Comparison of ENCODE assay signal across 15 mouse cellular contexts in genomic region chr16:96157171-96157570, GRCm38 (mm10). TPM values are rescaled to one million over a fixed set of nuclear protein-coding genes. Genes with fewer than 3 reads are reported as not detected.
DNase-seq lines count a peak whose midpoint lies in the region; ATAC-seq and TF ChIP-seq lines count a peak whose summit lies in the region.
"Had no signal": no experiment of that assay in that cellular context is flagged by ENCODE, and none has a peak within 500 bp of the region (broad histone marks: within the 10 kb centered on the region; RNA-seq: fewer than 3 reads in every experiment).

No protein-coding gene starts in this region.

- H3K9ac ChIP-seq in midbrain, embryonic 14.5 days (replicated peaks; ENCODE audit: low read length), result no peak overlapping the region
- H3K9ac ChIP-seq: lung, embryonic 15.5 days had no signal

- no peak for TF ChIP-seq CTCF in gastrocnemius, adult 2 months (IDR thresholded peaks at IDR 0.05)
- TF ChIP-seq CTCF in cortical plate, adult 2 months (IDR thresholded peaks at IDR 0.05; ENCODE audit: extremely low read depth, insufficient read depth, low read length), result no peak
- TF ChIP-seq CTCF in olfactory bulb, adult 2 months (IDR thresholded peaks at IDR 0.05; ENCODE audit: insufficient read depth, low read depth, low read length), result no peak

- H3K36me3 ChIP-seq in midbrain, embryonic 14.5 days (ENCODE audit: control insufficient read depth, insufficient read depth, low read length), result peaks cover 38% of the 10 kb centered on the region

- H3K4me2 ChIP-seq in midbrain, embryonic 14.5 days (ENCODE audit: low read length), result no peak overlapping the region
- H3K4me2 ChIP-seq: lung, embryonic 15.5 days had no signal

- no peak for ATAC-seq in midbrain, embryonic 14.5 days (ENCODE audit: low FRiP score, low TSS enrichment)
- ATAC-seq: hindbrain, embryonic 16.5 days had no signal

- peak overlapping the region; percentile 46; the same call in 1 of the 2 replicates for H3K27ac ChIP-seq in gastrocnemius, adult 2 months
- no peak overlapping the region for H3K27ac ChIP-seq in cortical plate, adult 2 months (ENCODE audit: insufficient read depth, low read length)
- H3K27ac ChIP-seq in olfactory bulb, adult 2 months (ENCODE audit: insufficient read depth, low read depth, low read length), result peak overlapping the region; percentile 77
- no peak overlapping the region for H3K27ac ChIP-seq in midbrain, embryonic 14.5 days (replicated peaks; ENCODE audit: low read depth, low read length)
- H3K27ac ChIP-seq: lung, embryonic 15.5 days had no signal

- H3K27me3 ChIP-seq in midbrain, embryonic 14.5 days (ENCODE audit: control insufficient read depth, insufficient read depth, low read length), result no peaks in the 10 kb centered on the region
- H3K27me3 ChIP-seq: lung, embryonic 15.5 days had no signal

- 38% methylated on average over 11 of the region's 11 CpGs for WGBS in olfactory bulb, adult 2 months
- WGBS in midbrain, embryonic 14.5 days, result 92% methylated on average over 11 of the region's 11 CpGs

- intact Hi-C loops in gastrocnemius, adult 2 months (cut with DNase I), result loop anchor here (5.0 kb wide), 1 partner anchor 35 kb away; the partner anchor contains the start of gene Lca5l

- H3K4me3 ChIP-seq in gastrocnemius, adult 2 months, result no peak overlapping the region
- no peak overlapping the region for H3K4me3 ChIP-seq in cortical plate, adult 2 months (ENCODE audit: insufficient read depth, low read length)
- no peak overlapping the region for H3K4me3 ChIP-seq in olfactory bulb, adult 2 months (ENCODE audit: insufficient read depth, low read depth, low read length)
- no peak overlapping the region for H3K4me3 ChIP-seq in midbrain, embryonic 14.5 days (replicated peaks; ENCODE audit: low read depth, low read length)
- H3K4me3 ChIP-seq: lung, embryonic 15.5 days had no signal

- peak; percentile 51 for DNase-seq in gastrocnemius, adult 2 months
- no peak for DNase-seq in gastrocnemius, postnatal 4 days (ENCODE audit: low spot score in 2 of 2)
- peak; percentile 89 for DNase-seq in layer of hippocampus, adult 9-11 months
- no peak for DNase-seq in midbrain, embryonic 14.5 days
- DNase-seq in lung, postnatal 4 days, result no peak
- DNase-seq in heart, adult 9 months (ENCODE audit: low spot score in 2 of 2), result no peak
- DNase-seq: gastrocnemius, postnatal 36 days; kidney, adult 18-20 months; kidney, postnatal 4 days; spleen, adult 18-20 months had no signal

- peaks cover 5% of the 10 kb centered on the region for H3K4me1 ChIP-seq in cortical plate, adult 2 months (ENCODE audit: control insufficient read depth, insufficient read depth, low read length)
- peaks cover 37% of the 10 kb centered on the region for H3K4me1 ChIP-seq in olfactory bulb, adult 2 months (ENCODE audit: control insufficient read depth, insufficient read depth, low read length)
- H3K4me1 ChIP-seq in midbrain, embryonic 14.5 days (ENCODE audit: control insufficient read depth, insufficient read depth, low read length), result peaks cover 8% of the 10 kb centered on the region; the same call in 1 of the 2 replicates

- no peaks in the 10 kb centered on the region for H3K9me3 ChIP-seq in midbrain, embryonic 14.5 days (ENCODE audit: control insufficient read depth, low read length)
- H3K9me3 ChIP-seq: lung, embryonic 15.5 days had no signal

- peak; percentile 19; the same call in 1 of the 2 replicates for TF ChIP-seq POLR2A in cortical plate, adult 2 months (IDR thresholded peaks at IDR 0.05; ENCODE audit: extremely low read depth, insufficient read depth, low read length)
- TF ChIP-seq POLR2A in olfactory bulb, adult 2 months (IDR thresholded peaks at IDR 0.05; ENCODE audit: insufficient read depth, low read depth, low read length), result no peak

RNA-seq across cellular contexts. Expression of gene Wrb, which starts 12.0 kb away (rescaled TPM):
- total RNA-seq in gastrocnemius, adult 2 months (2021), result 10 to 100 TPM in 1 of 2 experiments, 1 to 10 TPM in 1; 9.7 to 12.3 TPM
- 10 to 100 TPM; 14.0 to 18.1 TPM for total RNA-seq in gastrocnemius, postnatal 4 days (2021)
- polyA plus RNA-seq in cortical plate, adult 2 months (2012; rRNA removed), result 79.6 and 93.2 TPM in 2 replicates
- polyA plus RNA-seq in olfactory bulb, adult 2 months (2012; ENCODE audit: insufficient read depth, insufficient read length, low replicate concordance, missing spikeins), result not detected in 2 replicates
- polyA plus RNA-seq in midbrain, embryonic 14.5 days (2014; fragmentation: Nextera tagmentation; extraction: Ambion mirVana), result 229 and 232 TPM in 2 replicates

RNA-seq across cellular contexts. Expression of gene Hmgn1, which starts 29.6 kb away (rescaled TPM):
- total RNA-seq in gastrocnemius, adult 2 months (2021), result 10 to 100 TPM; 19.9 to 38.1 TPM
- total RNA-seq in gastrocnemius, postnatal 4 days (2021), result 100 to 1,000 TPM; 172 to 185 TPM
- 70.3 and 75.2 TPM in 2 replicates for polyA plus RNA-seq in cortical plate, adult 2 months (2012; rRNA removed)
- not detected in 2 replicates for polyA plus RNA-seq in olfactory bulb, adult 2 months (2012; ENCODE audit: insufficient read depth, insufficient read length, low replicate concordance, missing spikeins)
- polyA plus RNA-seq in midbrain, embryonic 14.5 days (2014; fragmentation: Nextera tagmentation; extraction: Ambion mirVana), result 371 and 462 TPM in 2 replicates

RNA-seq across cellular contexts. Expression of gene Lca5l, which starts 34.9 kb away (rescaled TPM):
- under 1 TPM; 0.50 to 0.51 TPM for total RNA-seq in gastrocnemius, adult 2 months (2021)
- total RNA-seq in gastrocnemius, postnatal 4 days (2021), result 1 to 10 TPM; 1.6 to 2.0 TPM
- 3.2 and 3.5 TPM in 2 replicates for polyA plus RNA-seq in cortical plate, adult 2 months (2012; rRNA removed)
- polyA plus RNA-seq in olfactory bulb, adult 2 months (2012; ENCODE audit: insufficient read depth, insufficient read length, low replicate concordance, missing spikeins), result not detected in 2 replicates
- 1.7 and 2.1 TPM in 2 replicates for polyA plus RNA-seq in midbrain, embryonic 14.5 days (2014; fragmentation: Nextera tagmentation; extraction: Ambion mirVana)
- polyA plus RNA-seq: liver, adult 2 months had no signal

RNA-seq across cellular contexts. Expression of gene Sh3bgr, which starts 43.1 kb away (rescaled TPM):
- total RNA-seq in gastrocnemius, adult 2 months (2021), result 100 to 1,000 TPM; 843 to 991 TPM
- 100 to 1,000 TPM; 439 to 518 TPM for total RNA-seq in gastrocnemius, postnatal 4 days (2021)
- 2.5 and 5.2 TPM in 2 replicates for polyA plus RNA-seq in cortical plate, adult 2 months (2012; rRNA removed)
- not detected in 2 replicates for polyA plus RNA-seq in olfactory bulb, adult 2 months (2012; ENCODE audit: insufficient read depth, insufficient read length, low replicate concordance, missing spikeins)
- polyA plus RNA-seq in midbrain, embryonic 14.5 days (2014; fragmentation: Nextera tagmentation; extraction: Ambion mirVana), result 1.6 and 2.1 TPM in 2 replicates
- polyA plus RNA-seq: liver, adult 2 months had no signal

Comparison
In these comparisons a context has a peak if more than half of its experiments do, and no peak if none do; other contexts are left out.
1. DNase-seq: peak in gastrocnemius, adult 2 months (single experiment) and layer of hippocampus, adult 9-11 months (single experiment); none in gastrocnemius, postnatal 4 days (0 of 2), midbrain, embryonic 14.5 days (single experiment), lung, postnatal 4 days (0 of 2) and heart, adult 9 months (0 of 2).
2. H3K27ac ChIP-seq: peak in gastrocnemius, adult 2 months (single experiment) and olfactory bulb, adult 2 months (single experiment); none in cortical plate, adult 2 months (single experiment) and midbrain, embryonic 14.5 days (single experiment).